Mouse (Mus musculus) central nervous system, embryonic 18 days (tissue): ENCODE data around the gene Usp45. TPM values are rescaled to one million over a fixed set of nuclear protein-coding genes. Genes with fewer than 3 reads are reported as not detected.

Source experiments
- polyA plus RNA-seq: library from polyadenylated mRNA; depleted of rRNA; stranded (reverse); fragments of >200 nt; gene quantifications from 2 replicates; pipeline ENCODE4 v1.2.3, GENCODE M21; 2012; rRNA removed

The Usp45 gene
- 10.7 and 11.5 TPM in 2 replicates for polyA plus RNA-seq

DNA sequence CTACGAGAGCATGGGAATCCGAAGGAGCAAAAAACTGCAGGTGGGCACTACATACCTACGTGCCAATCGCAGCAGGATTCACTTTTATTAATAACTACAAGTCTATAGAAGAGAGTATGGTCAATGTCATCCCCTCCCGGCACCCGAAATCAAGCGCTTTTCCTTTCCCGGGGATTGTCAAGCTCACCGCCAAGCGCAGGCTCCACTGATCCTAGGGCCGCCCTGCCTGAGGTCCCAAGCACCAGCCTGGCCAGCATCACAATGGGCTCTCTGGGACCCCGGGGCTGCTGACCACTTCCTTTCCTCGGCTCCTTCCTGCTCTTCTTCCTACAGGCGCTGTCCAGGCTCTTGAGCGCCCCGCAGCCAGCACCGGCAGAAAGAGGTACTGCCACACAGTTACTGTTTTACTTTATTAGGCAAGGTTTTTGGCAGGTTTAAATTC is at the start of gene Usp45, which contains the start of gene Tstd3:
Gene Usp45 (plus strand): TSS at position 294 of the 442 bp plus-strand sequence.
Gene Tstd3 (minus strand): TSS at position 350 of the 442 bp plus-strand sequence.

DNA sequence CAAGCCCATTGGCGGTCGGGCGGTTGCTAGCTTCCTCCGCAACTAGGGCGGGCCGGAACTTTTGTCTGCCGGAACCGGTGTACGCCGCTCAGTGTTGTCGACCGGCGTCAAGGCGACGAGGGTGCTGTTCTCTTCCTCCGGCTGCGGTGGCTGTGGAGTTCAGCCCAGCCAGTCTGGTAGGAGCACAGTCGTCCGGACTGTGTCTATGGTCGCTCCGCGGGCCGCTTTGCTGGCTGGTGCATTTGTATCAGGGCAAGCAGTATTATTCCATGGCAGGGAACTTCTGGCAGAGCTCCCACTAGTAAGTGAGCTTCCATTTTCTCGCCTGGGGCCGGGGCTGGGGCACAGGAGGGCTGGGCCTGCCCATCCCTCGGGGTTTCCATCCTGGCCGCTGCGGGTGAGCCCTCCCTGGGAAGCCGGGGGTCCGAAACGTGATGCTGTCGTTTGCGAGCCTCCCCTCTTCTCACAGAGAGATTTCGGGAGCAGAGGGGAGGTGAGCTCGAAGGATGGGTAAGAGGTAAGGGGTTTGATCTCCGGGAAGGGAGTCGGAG is 39.3 kb upstream of the Usp45 start, which contains the start of gene Ccnc:
Gene Ccnc (plus strand): TSS at position 87 of the 551 bp plus-strand sequence.

DNA sequence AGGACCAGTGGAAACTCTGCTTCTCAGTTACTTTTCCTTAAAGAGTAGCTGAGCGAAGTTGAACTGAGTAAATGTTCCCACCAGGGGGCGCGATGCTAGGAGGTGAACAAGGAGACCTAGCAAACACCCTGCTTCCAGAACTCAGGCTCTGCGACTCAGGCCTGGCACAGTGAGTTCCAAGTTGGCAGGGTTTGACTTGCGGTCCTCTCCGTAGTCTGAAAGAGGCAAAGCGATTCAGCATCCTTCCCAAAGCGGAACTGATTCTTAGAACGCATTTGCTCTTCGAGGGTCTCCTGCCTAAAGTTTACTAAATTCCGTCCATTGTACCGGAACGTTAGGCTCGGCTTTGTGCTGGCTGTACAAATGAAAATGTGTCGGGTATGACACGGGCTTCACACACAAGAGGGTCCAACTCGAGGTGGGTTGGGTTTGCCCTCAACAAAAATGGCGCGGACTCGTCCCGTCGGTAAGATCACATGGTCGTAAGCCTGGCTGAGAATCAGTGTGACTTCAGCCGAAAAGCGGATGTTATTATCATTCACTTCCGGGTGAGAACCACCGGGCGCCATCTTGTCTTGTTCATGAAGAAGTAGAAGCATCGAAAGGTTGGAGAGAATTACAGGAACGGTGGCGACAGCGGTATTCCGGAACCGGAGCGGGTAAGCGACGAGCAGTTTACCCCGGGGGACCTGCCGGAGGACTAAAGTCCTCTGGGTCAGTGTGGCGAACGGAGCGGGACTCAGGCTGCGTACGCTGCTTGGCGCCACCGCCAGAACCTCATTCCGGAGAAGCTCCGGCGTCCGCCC is 80.7 kb downstream of the Usp45 start, which contains the start of gene Pnisr:
Gene Pnisr (plus strand): TSS at position 103 of the 806 bp plus-strand sequence.

DNA sequence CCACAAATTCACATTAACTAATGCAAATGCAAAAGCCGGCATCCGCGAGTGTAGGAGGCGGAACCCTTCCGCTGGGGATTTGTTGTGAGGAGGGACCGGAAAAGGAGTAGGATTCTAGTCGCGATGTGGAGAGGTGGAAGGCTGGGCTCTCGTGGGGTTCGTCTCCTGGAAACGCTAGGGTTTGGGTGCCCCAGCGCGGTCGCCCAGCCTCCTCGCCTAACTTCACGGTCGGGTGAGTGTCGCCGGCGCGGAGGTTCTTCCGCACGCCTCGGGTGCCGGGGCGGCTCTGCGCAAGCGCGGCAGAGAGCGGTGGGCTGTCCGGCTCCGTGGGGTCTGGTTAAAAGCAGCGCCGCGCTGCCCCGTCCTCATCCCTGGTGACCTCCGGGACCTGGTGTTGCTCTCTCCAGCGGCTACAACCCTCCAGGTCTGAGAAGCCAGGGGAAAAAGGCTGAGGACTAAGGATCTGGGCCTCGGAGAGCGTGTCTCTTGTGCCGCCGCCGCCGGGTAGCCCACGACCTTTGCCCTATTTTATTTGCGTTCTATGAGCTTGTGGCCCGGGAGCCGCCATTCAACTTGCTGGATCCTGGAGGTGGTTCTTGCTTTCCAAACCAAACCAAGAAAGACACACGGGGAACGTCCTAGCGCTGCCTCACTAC is 112.7 kb downstream of the Usp45 start, which contains the start of gene Coq3:
Gene Coq3 (plus strand): TSS at position 109 of the 656 bp plus-strand sequence.

Other genes starting within 250 kb of the Usp45 start
- 0.54 and 0.74 TPM in 2 replicates for gene Prdm13, start 81.2 kb upstream of the Usp45 start, polyA plus RNA-seq
- gene Ccnc, start 39.5 kb upstream of the Usp45 start, polyA plus RNA-seq: 33.5 and 36.2 TPM in 2 replicates
- 10.9 and 12.4 TPM in 2 replicates for gene Tstd3, start 56 bp downstream of the Usp45 start, polyA plus RNA-seq
- gene Pnisr, start 80.4 kb downstream of the Usp45 start, polyA plus RNA-seq: 224 and 233 TPM in 2 replicates
- gene Coq3, start 112.5 kb downstream of the Usp45 start, polyA plus RNA-seq: 9.8 and 10.3 TPM in 2 replicates
- gene Faxc, start 164.2 kb downstream of the Usp45 start, polyA plus RNA-seq: 36.9 and 39.5 TPM in 2 replicates